Mouse (Mus musculus) mouse trophoblast stem cell (cell line): Measurements from ENCODE around the gene Vsig10.
"Not testable (repeated sequence)": the region's sequence is repeated elsewhere in the genome, so short reads cannot be mapped to it uniquely, and the experiment has no call there.

Experiments
- in situ Hi-C, 2 experiments: fragments of 300-500 bp; cut with MseI, MboI; formaldehyde crosslinking; loops; 2 replicates in 1 of 2; 3 replicates in 1 of 2; pipeline ENCODE4 v1.15.1; 2025

Vsig10 gene

DNA sequence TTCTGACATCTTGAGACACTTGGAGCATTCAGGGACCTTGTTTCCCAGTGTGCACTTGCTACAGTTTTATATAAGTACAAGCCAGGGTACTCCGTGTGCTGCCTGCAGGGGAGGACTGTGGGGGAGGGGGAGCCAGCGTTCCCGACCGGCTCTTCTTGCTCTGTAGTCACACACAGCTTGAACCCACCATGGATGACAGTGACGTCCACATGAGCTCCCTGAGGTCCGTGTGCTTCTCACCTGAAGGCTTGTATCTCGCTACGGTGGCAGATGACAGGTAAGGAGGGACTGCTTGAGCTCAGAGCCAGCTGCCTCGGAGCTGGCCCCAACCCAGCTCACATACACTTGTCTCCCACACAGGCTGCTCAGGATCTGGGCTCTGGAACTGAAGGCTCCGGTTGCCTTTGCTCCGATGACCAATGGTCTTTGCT, 57.5 kb downstream of the Vsig10 start:
- in situ Hi-C loops: no loop called here

DNA sequence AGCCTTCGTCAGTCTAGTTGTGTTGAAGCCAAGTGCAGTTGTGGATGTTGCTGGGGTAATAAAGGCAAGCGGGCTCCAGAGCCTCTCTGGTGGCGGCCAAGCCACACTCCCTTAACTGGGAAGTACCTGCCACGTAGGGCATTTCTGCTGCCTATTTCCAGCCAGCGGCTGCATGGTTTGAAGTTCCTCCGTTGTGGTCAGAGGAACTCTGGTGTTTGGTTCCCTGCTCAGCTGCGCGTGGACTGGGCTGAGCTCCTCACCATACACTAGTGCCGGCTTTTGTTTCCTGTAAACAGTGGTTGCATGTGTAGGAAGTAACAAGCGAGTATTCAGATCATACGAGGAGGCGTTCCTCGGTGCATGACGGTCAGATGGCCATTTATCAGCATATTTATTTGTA, 58.8 kb downstream of the Vsig10 start:
- in situ Hi-C loops: not testable (repeated sequence)

DNA sequence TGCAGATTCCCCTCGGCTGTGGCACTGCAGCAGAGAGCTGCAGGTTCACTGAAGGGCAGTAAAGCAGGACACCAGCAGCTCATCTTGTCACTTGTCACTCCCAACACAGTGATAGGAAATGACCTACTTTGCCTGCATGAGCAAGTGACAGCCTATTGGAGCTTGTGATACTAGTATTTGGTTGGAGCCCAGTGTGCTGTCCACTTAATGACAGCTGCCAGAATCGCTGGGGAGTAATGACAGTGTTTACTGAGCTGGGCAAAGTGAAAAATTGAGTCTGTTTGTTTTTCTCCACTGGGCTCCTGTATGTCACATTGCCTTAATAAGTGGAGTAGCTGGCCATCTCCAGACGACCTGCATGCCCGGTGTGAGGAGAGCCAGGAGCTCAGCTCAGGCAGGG, 61.3 kb downstream of the Vsig10 start:
- in situ Hi-C loops: no loop called here

DNA sequence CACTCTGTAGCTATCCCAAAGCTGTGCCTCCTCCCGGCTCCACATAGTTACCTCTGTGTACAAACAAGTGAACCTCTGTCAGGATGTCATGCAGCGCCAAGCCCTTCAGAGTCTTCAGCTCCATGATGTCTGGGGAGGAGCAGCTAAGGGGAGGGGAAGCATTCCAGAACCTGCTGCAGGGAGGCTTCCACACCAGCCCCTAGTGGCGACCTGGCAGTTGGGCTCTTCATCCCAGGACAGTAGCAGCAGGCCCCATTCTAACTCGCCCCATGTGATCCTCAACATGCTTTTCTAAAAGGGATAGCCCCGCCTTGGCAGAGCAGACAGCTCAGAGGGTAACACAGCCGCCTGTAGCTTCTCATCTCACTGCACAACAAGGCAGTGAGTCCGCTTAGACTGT, 62.9 kb downstream of the Vsig10 start:
- in situ Hi-C loops: no loop called here

DNA sequence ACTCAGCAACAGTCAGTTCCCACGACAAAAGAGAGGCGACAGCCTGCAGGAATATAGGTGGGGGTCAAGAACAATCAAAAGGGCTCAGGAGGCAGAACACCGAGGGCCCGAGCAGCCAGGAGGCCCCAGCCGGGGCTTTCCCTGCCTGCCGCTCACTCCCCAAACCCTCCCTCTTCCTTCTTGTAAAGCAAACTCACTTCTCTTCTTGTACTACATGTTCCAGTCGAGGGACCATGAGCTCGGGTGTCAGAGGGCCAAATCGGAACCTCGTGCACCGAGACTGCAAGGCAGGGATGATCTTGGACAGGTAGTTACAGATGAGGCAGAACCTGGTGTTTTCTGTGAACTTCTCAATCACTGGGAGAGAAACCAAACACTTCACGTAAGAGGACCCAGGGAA, 64.3 kb downstream of the Vsig10 start:
- in situ Hi-C loops: no loop called here

DNA sequence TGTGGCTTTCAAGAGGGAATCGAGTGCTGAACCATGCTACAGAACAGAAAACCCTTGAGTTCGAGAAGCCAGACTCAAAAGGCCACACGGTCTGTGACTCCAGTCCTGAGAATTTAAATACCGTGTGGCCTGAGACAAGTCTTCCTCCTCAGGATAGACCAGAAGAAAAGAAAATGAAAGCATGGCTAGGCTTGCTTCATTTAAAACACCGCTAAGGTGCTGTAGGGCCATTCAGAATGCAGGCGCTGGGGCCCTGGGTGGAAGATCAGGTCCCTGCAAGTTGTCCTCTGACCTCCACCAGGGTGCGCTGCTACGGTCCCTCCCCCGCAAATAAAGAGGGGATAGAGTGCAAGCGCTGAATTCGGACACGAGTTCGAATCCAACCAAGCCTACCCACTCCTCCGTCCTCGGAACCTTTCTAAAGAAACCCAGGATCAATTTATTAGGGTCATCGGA, 69.4 kb downstream of the Vsig10 start:
- in situ Hi-C loops: no loop called here

DNA sequence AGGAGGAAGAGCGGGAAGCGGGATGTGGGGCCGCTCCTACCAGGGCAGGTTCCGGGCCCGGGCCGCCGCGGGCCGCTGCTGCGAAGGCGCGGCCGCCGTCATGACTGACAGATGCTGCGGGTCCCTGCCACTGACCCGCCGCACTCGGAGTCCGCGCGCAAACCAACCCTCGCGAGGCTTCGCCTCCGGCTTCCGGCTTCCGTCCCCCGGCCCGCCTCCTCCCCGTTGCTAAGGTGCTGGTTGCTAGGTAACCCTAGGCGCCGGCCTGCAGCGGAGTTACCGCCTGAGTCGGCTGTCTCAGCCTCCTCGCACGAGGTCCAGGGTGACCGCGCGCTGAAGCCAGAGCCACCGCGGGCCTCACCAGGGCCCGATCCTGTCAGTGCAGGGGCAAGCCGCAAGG, 70.0 kb downstream of the Vsig10 start, which contains the start of gene Rfc5:
TSS of gene Rfc5 (minus strand) at position 171 of the 400 bp plus-strand sequence.
- in situ Hi-C loops: no loop called here

DNA sequence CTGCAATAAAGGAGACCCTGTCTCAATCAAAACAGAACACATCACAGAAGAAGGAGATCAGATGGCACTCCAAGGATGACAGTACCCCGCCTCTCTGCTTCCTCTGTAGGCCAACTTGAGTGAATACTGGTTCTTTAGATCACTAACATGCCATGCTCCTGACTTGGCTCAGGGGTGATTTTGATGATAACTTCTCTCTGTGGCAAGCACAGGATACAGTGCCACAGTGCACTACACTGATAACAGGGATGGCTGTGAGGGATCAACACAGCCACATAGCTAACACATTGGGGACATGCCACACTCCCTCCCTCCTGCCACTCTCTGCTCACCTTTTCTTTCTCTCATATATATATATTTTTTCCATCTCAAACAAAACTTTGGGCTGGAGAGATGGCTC, 72.0 kb downstream of the Vsig10 start:
- in situ Hi-C loops: no loop called here

DNA sequence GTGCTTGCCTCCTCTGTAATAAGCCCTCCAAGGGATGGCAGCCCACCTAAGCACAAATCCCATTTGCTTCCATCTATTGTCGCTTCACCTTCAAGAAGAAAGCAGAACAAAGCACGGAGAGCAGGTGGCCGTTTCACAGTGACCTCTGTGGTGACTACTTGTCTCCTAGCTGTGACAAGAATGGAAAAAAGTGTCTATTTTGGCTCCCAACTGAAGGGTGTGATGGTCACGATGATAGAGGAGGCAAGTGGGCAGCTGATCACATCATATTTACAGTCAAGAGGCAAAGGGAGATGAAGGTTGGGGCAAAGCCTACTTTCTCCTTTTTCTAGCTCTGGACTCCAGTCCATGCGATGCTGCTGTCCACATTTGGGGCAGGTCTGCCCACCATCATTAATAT, 77.0 kb downstream of the Vsig10 start:
- in situ Hi-C loops: no loop called here

DNA sequence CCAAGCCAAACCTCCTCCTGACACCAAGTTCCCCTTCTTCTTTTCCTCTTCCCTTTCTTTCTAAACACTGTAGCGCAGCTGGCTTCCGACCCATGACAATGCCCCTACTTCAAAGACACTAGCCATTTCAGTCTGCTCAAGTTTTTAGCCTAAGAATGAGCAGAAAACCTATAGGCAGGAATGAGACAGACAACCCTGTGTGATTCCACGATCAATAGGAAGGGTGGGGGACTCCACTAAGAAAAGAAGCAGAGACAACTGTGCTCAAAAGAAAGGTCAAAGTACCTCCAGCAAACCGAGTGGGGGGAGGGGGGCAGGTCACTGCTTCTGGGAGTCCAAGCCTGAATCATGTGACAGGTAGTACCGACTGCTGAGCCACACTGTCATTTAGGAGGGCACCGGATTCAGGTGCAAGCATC, 77.7 kb downstream of the Vsig10 start:
- in situ Hi-C loops: no loop called here

DNA sequence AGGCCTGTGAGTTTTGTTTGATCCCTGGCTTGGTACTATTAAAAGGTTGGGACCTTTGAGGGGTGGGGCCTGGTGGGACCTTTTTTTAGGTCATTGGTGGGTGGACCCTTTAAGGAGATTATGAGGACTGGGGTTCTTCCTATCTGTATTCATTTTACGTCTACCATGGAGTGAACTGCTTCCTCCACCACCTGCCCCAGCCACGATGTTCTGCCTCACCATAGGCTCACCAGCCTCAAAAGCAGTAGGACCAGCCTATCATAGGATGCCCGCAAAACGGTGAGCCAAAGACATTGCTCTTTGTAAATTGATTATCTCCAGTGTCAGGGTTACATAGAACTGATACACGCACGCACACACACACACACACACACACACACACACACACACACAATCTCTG, 78.5 kb downstream of the Vsig10 start:
- in situ Hi-C loops: no loop called here

DNA sequence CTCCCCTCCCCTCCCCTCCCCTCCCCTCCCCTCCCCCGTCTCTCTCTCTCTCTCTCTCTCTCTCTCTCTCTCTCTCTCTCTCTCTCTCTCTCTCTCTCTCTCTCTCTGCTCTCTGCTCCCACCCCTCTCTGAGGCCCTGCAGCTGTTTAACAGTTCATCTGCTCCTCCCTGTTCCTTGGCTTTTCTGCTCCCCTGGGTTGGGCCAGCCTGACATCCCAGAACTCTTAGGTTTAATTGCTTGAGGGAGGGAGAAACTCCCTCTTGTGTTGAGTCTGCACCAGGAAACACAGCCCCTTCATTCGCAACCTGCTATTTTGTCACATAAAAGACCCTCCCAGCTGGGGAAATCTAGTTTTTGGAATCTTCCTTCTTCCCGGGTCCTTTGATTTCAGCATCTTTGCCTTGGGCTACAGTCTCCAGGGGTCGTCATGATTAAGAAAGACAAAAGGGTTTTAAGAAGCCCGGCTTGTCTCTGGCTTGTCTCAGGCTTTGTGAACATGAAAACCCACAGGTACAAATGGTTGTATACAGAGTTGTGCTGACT, 79.2 kb downstream of the Vsig10 start:
- in situ Hi-C loops: no loop called here

DNA sequence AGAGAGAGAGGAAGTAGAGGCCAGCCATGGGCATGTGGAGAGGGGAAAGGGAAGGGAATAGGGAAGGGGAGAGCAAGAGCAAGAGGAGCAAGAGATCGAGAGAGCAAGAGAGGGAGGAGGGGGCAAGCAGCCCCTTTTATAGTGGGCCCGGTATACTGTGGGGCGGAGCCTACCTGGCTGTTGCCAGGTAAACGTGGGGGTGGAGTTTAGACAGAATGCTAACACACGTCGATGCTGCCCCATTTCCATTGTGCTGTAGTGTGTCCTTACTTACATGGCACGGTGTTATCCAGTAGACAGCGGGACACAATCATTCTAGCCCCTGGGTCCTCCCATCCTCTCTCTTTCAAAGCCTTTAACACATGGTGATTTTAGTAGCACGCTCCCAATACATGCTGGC, 80.4 kb downstream of the Vsig10 start:
- in situ Hi-C loops: no loop called here

DNA sequence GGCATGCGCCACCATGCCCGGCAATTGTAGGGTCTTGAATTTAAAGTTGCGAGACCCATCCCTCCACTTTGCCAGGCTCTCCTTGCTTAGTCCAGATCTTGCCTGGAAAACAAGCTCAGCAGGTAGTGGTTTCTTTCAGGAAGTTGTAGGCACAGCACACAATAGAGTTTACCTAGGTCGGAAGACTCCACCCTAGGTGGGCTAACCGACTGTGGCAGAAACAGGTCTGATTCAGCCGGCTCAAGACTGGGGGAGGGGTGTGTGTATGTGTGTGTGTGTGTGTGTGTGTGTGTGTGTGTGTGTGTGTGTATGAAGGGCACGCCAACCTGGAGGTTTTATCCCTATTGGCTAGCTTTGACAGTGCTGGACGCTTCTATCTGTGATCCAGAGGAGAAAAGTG, 84.7 kb downstream of the Vsig10 start:
- in situ Hi-C loops: loop anchor here (25.0 kb wide), 2 partner anchors 266 to 291 kb away; partner anchors contain the start of genes Suds3 (in 1 of the 2) and Taok3 (in 1 of the 2)
